Mouse (Mus musculus) G1E (cell line): Measurements from ENCODE around the gene Wdhd1.

Experiments used
- CTCF ChIP-seq: IDR thresholded peaks from 2 replicates; pipeline ENCODE4 v1.5.1; 2012; ENCODE audit warnings: low read depth, low read length, inconsistent platforms, mixed read lengths
- GATA2 ChIP-seq: IDR thresholded peaks from 2 replicates; pipeline ENCODE4 v1.6.1; 2012; ENCODE audit warnings: low read depth, low read length, inconsistent platforms, borderline replicate concordance

- TF ChIP-seq CTCF (no peak), GATA2 (no peak)
Measured at GRCm38 (mm10) chr14:47273751-47274150, 2.9 kb downstream of the Wdhd1 start.
